Mouse (Mus musculus) naive thymus-derived CD4-positive, alpha-beta T cell, adult 2 months (primary cell): ENCODE measurements around the gene Lrrtm3.

Source experiments
- DNase-seq: peaks from one replicate; pipeline ENCODE4 v3.0.0-alpha.2; 2011; ENCODE audit warnings: low read depth

Gene Lrrtm3

GRCm38 (mm10) chr10:64041218-64041617 lies 48.9 kb downstream of the Lrrtm3 start:
- DNase-seq = no peak

GRCm38 (mm10) chr10:64039760-64040535 lies 50.1 kb downstream of the Lrrtm3 start:
- DNase-seq = no peak

GRCm38 (mm10) chr10:64030901-64031300 lies 59.2 kb downstream of the Lrrtm3 start:
- DNase-seq = no peak

- DNase-seq = no peak
Observed at GRCm38 (mm10) chr10:64023340-64023739, 66.7 kb downstream of the Lrrtm3 start.

GRCm38 (mm10) chr10:64020347-64020746 lies 69.7 kb downstream of the Lrrtm3 start:
- no peak for DNase-seq

- no peak for DNase-seq
Observed at GRCm38 (mm10) chr10:64001996-64002395, 88.1 kb downstream of the Lrrtm3 start.

GRCm38 (mm10) chr10:64001531-64001930 lies 88.5 kb downstream of the Lrrtm3 start:
- DNase-seq = no peak

- DNase-seq = no peak
Observed at GRCm38 (mm10) chr10:63994251-63994650, 95.8 kb downstream of the Lrrtm3 start.

- no peak for DNase-seq
Observed at GRCm38 (mm10) chr10:63985576-63985975, 104.5 kb downstream of the Lrrtm3 start.

GRCm38 (mm10) chr10:63979410-63979809 lies 110.7 kb downstream of the Lrrtm3 start:
- DNase-seq = no peak

GRCm38 (mm10) chr10:63978969-63979368 lies 111.1 kb downstream of the Lrrtm3 start:
- no peak for DNase-seq

GRCm38 (mm10) chr10:63978535-63978934 lies 111.5 kb downstream of the Lrrtm3 start:
- no peak for DNase-seq

- no peak for DNase-seq
Observed at GRCm38 (mm10) chr10:63978101-63978500, 112.0 kb downstream of the Lrrtm3 start.

- no peak for DNase-seq
Observed at GRCm38 (mm10) chr10:63972300-63972699, 117.8 kb downstream of the Lrrtm3 start.

GRCm38 (mm10) chr10:63954308-63954930 lies 135.7 kb downstream of the Lrrtm3 start:
- DNase-seq = no peak

- DNase-seq = no peak
Observed at GRCm38 (mm10) chr10:63951481-63951880, 138.6 kb downstream of the Lrrtm3 start.

- no peak for DNase-seq
Observed at GRCm38 (mm10) chr10:63950867-63951266, 139.2 kb downstream of the Lrrtm3 start.

GRCm38 (mm10) chr10:63947266-63947665 lies 142.8 kb downstream of the Lrrtm3 start:
- no peak for DNase-seq

GRCm38 (mm10) chr10:63945534-63945933 lies 144.5 kb downstream of the Lrrtm3 start:
- DNase-seq = no peak

- no peak for DNase-seq
Observed at GRCm38 (mm10) chr10:63933946-63934345, 156.1 kb downstream of the Lrrtm3 start.

GRCm38 (mm10) chr10:63927334-63927733 lies 162.7 kb downstream of the Lrrtm3 start, which contains the start of gene Gm10118:
TSS of gene Gm10118 (minus strand) at chr10:63927434.
- no peak for DNase-seq

GRCm38 (mm10) chr10:63908878-63909277 lies 181.2 kb downstream of the Lrrtm3 start:
- no peak for DNase-seq

- DNase-seq = no peak
Observed at GRCm38 (mm10) chr10:63899891-63900290, 190.2 kb downstream of the Lrrtm3 start.

GRCm38 (mm10) chr10:63894612-63895011 lies 195.5 kb downstream of the Lrrtm3 start:
- DNase-seq = no peak
